Mouse (Mus musculus): ENCODE results near the gene Srcin1. TPM values are rescaled to one million over a fixed set of nuclear protein-coding genes. Genes with fewer than 3 reads are reported as not detected.

Gene Srcin1
- polyA plus RNA-seq, 1 experiment from 2014 or later: 0.80 TPM

DNA sequence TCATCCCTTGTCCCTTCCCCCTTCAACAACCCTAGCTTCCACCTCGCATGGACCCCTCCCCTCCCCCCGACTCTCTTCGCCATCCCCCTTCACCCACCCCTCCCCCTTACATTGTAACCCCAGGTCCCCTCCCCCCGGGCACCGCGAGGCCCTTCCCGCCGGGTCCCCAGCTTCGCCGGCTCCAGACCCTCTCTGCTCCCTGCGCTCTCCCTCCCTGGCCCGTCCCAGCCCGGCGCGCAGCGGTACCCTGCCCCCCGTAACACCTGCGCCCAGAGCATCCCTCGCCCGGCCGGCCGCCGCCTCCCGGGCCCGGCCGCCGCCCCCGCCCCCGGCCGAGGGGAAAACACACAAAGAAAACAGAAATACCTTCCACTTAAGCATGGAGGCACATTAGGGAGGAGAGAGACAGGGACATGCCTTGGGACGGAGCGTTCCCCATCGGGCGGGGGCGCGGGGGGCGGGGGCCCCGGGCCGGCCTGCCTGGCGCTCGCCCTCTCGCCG lies 1.4 kb downstream of the Srcin1 start:
- Histone ChIP-seq H3K27ac (replicated peaks) (peak overlapping the region; percentile 87), H3K27me3 (replicated peaks; ENCODE audit: low read depth, poor library complexity, severe bottlenecking) (peaks cover 100% of the 10 kb centered on the region), H3K9me3 (no peaks in the 10 kb centered on the region), H3K4me1 (peaks cover 85% of the 10 kb centered on the region), H3K36me3 (replicated peaks) (no peaks in the 10 kb centered on the region), H3K4me3 (peak overlapping the region; percentile 76)
- WGBS: 1% methylated on average over 40 of the region's 43 CpGs
- no peak for DNase-seq (ENCODE audit: low spot score)

DNA sequence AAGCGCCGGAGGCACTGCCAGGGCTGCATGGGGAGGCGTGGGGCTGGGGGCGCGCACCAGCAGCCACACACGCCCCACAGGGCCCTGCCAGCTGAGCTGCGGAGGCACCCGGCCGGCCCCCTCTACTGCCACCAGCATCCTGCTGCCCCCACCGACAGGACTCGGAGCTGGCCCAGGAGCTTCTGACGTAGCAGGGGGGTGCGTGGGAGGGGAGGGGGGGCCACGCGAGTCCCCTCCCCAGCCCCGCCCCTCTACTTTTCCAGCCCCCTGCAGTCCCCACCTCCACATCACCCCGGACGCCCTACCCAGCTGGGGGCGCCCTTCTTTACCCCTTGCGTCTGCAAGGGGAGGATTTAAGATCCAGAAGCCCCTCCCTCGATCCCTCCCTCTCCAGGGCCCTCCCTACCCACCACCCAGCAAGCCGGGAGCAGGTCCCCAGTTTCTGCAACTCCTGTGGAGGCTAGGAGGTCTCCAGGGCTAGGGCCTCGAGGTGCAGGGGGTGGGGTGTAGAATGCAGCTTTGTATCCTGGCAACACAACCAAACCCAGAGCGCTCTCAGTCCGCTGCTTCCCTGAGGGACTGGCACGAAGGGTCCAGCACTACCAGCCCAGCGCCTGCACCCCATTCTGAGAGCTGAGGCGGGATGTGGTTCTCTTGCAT lies 2.0 kb downstream of the Srcin1 start:
- peaks cover 100% of the 10 kb centered on the region for H3K27me3 ChIP-seq (replicated peaks; ENCODE audit: low read depth, poor library complexity, severe bottlenecking)
- H3K36me3 ChIP-seq (replicated peaks): no peaks in the 10 kb centered on the region
- H3K27ac ChIP-seq (replicated peaks): peak overlapping the region; percentile 87
- H3K4me3 ChIP-seq: peak overlapping the region; percentile 76
- under 1% methylated on average over 28 of the region's 28 CpGs for WGBS
- H3K9me3 ChIP-seq: no peaks in the 10 kb centered on the region
- peaks cover 85% of the 10 kb centered on the region for H3K4me1 ChIP-seq
- DNase-seq (ENCODE audit: low spot score): peak; percentile 54

DNA sequence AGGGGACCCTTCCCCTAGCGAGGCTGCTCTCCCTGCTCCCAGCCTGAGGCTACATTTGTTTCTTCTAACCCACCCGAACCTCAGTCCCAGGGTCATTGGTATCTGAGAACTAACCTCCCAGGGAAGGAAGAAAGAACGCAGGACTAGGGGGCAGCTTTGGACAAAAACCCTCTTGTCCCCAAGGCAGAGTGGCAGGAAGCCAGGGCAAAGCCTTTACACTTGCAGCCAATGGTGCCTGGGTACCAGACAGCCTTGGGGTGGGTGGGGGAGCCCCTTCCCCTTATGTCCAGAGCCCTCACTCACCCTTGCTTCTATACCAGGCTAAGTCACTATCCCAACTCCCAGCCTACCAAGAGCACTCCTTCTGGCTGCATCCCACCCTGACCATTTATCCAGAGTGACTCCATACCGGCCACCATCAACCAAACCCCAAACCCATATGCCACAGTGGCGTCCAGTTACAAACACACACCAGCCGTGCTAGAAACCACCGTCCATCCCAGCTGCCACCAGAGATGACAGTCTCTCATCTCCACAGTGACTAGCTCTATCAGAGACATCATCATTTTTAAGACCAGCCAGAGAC lies 3.0 kb downstream of the Srcin1 start:
- peaks cover 100% of the 10 kb centered on the region for H3K27me3 ChIP-seq (replicated peaks; ENCODE audit: low read depth, poor library complexity, severe bottlenecking)
- 24% methylated on average over 7 of the region's 7 CpGs for WGBS
- H3K27ac ChIP-seq (replicated peaks): no peak overlapping the region
- no peaks in the 10 kb centered on the region for H3K36me3 ChIP-seq (replicated peaks)
- H3K9me3 ChIP-seq: no peaks in the 10 kb centered on the region
- no peak for DNase-seq (ENCODE audit: low spot score)
- peak overlapping the region; percentile 76 for H3K4me3 ChIP-seq
- H3K4me1 ChIP-seq: peaks cover 85% of the 10 kb centered on the region

DNA sequence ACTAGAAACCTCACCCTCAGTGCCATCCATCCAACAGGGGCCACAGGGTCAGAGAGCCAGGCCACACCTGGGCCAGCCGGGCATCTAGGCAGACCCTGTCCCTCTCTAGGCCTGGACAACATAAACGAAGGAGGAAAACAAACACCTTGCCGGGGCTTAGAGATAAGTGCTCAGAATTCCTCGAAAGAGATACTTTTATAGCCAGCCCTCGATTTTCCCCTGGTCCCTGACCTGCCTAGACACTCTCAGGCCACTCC lies 4.0 kb downstream of the Srcin1 start:
- H3K27ac ChIP-seq (replicated peaks): no peak overlapping the region
- WGBS: 39% methylated on average over 5 of the region's 5 CpGs
- peaks cover 100% of the 10 kb centered on the region for H3K27me3 ChIP-seq (replicated peaks; ENCODE audit: low read depth, poor library complexity, severe bottlenecking)
- H3K4me1 ChIP-seq: peaks cover 95% of the 10 kb centered on the region
- no peak for DNase-seq (ENCODE audit: low spot score)
- H3K9me3 ChIP-seq: no peaks in the 10 kb centered on the region
- no peak overlapping the region; the same call in 1 of the 2 replicates for H3K4me3 ChIP-seq
- H3K36me3 ChIP-seq (replicated peaks): no peaks in the 10 kb centered on the region

DNA sequence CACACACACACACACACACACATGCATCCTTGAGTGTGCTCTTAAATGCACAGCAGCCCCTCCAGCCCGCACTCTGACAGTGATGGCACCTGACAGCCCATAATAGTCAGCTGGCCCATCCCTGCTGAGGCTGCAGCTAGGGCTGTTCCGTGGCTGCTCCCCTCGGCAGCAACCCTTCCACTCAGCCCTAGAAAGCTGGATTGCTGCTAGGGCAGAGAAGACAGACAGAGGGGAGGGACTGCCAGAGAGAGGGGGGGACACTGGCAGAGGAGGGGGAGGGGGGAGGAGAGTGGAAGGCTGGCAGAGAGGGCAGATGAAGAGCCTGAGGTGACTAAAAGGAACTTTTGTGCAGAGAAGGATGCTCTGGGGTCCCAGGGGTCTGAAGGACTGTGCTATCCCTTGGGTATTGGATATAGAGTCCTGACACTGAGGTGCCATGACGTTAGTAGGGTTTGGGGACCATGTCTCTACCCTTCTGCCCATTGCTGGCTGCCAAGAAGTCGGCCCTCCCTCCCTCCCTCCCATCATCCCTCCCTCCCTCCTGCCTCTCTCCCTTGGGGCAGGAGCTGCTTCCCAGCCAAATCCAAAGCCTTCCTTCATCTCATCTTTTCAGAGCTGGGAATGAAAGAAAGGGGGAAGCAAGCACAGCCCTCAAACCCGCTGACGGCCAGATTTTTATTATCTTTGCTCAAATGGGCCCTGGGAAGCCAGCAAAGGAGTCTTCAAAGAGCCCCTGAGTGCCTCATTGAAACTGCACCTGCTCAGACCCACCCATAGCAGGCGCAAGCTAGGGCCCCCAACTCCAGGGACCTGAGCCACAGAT lies 4.5 kb downstream of the Srcin1 start:
- Histone ChIP-seq H3K27me3 (replicated peaks; ENCODE audit: low read depth, poor library complexity, severe bottlenecking) (peaks cover 100% of the 10 kb centered on the region), H3K36me3 (replicated peaks) (no peaks in the 10 kb centered on the region), H3K4me1 (peaks cover 99% of the 10 kb centered on the region), H3K27ac (replicated peaks) (no peak overlapping the region), H3K9me3 (no peaks in the 10 kb centered on the region), H3K4me3 (no peak overlapping the region; the same call in 1 of the 2 replicates)
- 17% methylated on average over 8 of the region's 8 CpGs for WGBS
- no peak for DNase-seq (ENCODE audit: low spot score)

DNA sequence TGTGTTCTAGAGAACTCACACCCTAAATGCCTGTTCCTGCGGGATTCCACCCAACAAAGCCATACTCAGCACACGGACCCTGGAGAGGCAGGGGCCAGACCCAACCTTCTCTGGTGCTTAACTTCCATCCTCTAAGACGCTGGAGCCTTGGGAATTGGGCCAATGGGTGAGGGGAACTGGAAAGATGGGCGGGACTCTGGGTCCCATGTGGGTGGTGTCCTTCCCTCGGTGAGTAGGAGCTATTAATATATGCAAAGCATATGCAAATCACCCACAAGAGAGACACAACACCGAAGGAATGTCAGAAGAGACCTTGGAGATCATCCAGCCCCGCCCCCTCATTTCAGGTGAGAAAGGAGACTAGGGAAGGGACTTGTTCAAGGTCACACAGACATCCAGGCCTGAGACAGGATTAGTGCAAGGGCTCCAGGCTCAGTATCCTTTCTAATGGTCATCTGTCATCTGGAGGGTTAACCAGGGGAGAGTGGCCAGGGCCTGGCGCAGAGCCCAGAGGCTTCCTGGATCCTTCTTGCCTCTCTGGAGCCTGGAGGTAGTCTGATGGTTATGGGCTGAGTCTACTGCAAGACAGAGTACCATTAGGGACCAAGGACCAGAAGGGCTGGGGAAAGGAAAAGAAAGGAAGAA lies 5.4 kb downstream of the Srcin1 start:
- WGBS: 20% methylated on average over 8 of the region's 8 CpGs
- H3K27ac ChIP-seq (replicated peaks): no peak overlapping the region
- no peak for DNase-seq (ENCODE audit: low spot score)
- H3K9me3 ChIP-seq: no peaks in the 10 kb centered on the region
- peaks cover 97% of the 10 kb centered on the region for H3K4me1 ChIP-seq
- no peak overlapping the region for H3K4me3 ChIP-seq
- H3K27me3 ChIP-seq (replicated peaks; ENCODE audit: low read depth, poor library complexity, severe bottlenecking): peaks cover 100% of the 10 kb centered on the region
- no peaks in the 10 kb centered on the region for H3K36me3 ChIP-seq (replicated peaks)

DNA sequence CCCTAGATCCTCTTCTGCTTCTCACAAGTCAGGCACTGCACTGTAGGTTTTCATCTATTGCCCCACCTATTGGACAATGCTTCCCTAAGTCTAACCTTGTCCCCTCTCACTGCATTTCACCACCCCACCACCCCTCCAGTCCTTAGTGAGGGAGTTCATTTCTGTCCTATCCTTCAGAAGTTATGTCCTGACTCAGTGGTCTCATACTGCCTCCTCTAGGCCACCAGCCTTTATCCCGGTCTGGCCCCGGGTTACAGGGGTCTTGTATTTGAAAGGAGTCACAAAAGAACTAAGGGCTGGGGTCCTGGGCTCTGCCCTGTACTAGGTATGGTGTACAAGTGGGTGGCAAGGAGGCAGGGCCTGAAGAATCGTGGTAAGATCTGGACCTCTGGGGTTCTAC lies 6.2 kb downstream of the Srcin1 start:
- Histone ChIP-seq H3K4me3 (no peak overlapping the region), H3K27me3 (replicated peaks; ENCODE audit: low read depth, poor library complexity, severe bottlenecking) (peaks cover 100% of the 10 kb centered on the region), H3K27ac (replicated peaks) (0 out of 2 replicates have a peak overlapping the region, but pooled peaks have one; percentile 25), H3K4me1 (peaks cover 97% of the 10 kb centered on the region), H3K9me3 (no peaks in the 10 kb centered on the region), H3K36me3 (replicated peaks) (no peaks in the 10 kb centered on the region)
- no peak for DNase-seq (ENCODE audit: low spot score)
- 52% methylated on average over 3 of the region's 3 CpGs for WGBS

DNA sequence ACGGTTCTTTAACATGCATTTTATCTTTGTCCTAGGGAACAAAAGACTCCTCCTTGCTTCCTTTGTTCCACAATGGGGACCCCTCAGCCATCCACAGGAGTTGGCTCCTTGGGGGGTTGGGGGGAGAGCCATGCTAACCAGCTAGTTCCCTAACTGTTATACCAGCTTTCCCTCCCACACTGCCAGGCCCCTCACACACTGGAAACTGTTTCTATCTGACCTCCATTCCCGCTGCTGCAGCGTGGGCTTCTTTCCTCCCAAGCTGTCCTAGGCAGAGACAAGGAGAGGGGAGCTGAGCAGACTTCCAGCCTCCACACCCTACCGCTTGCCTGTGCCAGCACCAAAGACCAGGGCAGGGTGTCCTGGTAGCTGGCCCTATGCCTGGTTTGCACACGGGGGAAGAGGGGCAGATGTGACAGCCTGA lies 6.7 kb downstream of the Srcin1 start:
- Histone ChIP-seq H3K27ac (replicated peaks) (0 out of 2 replicates have a peak overlapping the region, but pooled peaks have one; percentile 25), H3K4me1 (peaks cover 97% of the 10 kb centered on the region), H3K27me3 (replicated peaks; ENCODE audit: low read depth, poor library complexity, severe bottlenecking) (peaks cover 100% of the 10 kb centered on the region)

DNA sequence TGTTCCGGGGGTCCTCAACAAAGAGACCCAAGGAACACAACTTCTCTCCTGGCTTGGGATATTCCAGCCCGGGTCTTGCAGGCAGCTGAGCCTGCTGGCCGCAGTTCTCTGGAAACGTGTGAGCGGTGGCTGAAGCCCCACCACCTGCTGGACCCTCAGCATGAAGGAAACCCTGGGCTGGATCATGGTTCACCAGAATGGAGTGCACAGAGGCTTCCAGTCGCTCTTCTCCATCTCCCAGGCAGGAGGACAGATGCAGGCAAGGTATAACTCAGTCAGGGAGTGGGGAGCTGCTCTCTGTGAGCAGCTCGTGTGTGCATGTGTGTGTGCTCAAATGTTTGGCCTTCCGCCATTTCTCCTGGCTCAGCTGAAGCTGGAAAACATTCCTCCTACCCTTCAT lies 7.3 kb downstream of the Srcin1 start:
- WGBS: 10% methylated on average over 8 of the region's 8 CpGs

More for the DNA sequence above, 6.7 kb downstream of the Srcin1 start:
- Histone ChIP-seq H3K36me3 (replicated peaks) (no peaks in the 10 kb centered on the region), H3K4me3 (no peak overlapping the region), H3K9me3 (no peaks in the 10 kb centered on the region)
- no peak for DNase-seq (ENCODE audit: low spot score)
- 35% methylated on average over 5 of the region's 5 CpGs for WGBS

DNA sequence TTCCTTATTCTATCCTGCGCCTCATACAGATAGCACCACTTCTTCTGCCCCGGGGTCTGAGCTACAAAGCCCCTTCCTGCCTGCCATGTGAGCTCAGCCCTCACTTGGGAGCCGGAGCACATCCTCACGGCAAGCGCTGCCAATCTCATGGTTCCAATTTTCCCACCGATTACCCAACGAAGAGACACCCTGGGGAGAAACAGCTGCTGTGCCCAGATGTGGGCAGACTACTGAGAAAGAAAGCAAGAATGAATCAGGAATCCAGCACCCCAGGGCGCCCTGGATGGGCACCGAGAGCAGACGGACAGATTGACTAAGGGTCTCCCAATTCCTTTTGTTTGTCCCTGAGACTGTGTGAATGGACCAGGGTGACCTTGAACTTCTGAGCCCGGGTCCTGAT lies 8.5 kb downstream of the Srcin1 start:
- WGBS: 8% methylated on average over 11 of the region's 11 CpGs
- Histone ChIP-seq H3K4me1 (peaks cover 97% of the 10 kb centered on the region), H3K27me3 (replicated peaks; ENCODE audit: low read depth, poor library complexity, severe bottlenecking) (peaks cover 100% of the 10 kb centered on the region), H3K27ac (replicated peaks) (no peak overlapping the region), H3K36me3 (replicated peaks) (no peaks in the 10 kb centered on the region), H3K4me3 (no peak overlapping the region; the same call in 1 of the 2 replicates), H3K9me3 (no peaks in the 10 kb centered on the region)
- no peak for DNase-seq (ENCODE audit: low spot score)

More for the DNA sequence above, 7.3 kb downstream of the Srcin1 start:
- peak; percentile 92 for DNase-seq (ENCODE audit: low spot score)
- H3K4me3 ChIP-seq: peak overlapping the region; percentile 21; the same call in 1 of the 2 replicates
- no peaks in the 10 kb centered on the region for H3K9me3 ChIP-seq
- peak overlapping the region; percentile 25; the same call in 1 of the 2 replicates for H3K27ac ChIP-seq (replicated peaks)
- no peaks in the 10 kb centered on the region for H3K36me3 ChIP-seq (replicated peaks)
- H3K27me3 ChIP-seq (replicated peaks; ENCODE audit: low read depth, poor library complexity, severe bottlenecking): peaks cover 100% of the 10 kb centered on the region
- H3K4me1 ChIP-seq: peaks cover 97% of the 10 kb centered on the region

DNA sequence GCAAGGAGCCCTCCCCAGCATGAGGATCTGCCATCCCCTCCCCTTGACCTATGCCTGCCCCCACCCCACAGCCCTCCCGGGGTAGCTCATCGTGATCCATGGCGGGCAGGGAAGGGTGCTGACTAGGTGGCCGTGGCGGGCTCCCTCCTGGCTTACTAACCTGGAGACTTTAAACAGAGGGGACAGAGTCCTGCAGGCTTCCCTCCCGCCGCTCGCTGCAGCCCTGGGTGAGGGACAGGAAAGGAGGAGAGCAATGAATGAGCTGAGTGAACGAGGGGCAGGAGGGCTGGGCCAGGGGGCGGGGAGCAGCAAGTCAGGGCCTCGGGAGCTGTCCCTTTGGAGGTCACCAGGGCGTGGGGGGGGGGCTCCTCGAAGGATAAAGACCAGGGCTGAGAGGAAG lies 9.4 kb downstream of the Srcin1 start:
- Histone ChIP-seq H3K27me3 (replicated peaks; ENCODE audit: low read depth, poor library complexity, severe bottlenecking) (peaks cover 100% of the 10 kb centered on the region), H3K27ac (replicated peaks) (peak overlapping the region; percentile 16; the same call in 1 of the 2 replicates)

DNA sequence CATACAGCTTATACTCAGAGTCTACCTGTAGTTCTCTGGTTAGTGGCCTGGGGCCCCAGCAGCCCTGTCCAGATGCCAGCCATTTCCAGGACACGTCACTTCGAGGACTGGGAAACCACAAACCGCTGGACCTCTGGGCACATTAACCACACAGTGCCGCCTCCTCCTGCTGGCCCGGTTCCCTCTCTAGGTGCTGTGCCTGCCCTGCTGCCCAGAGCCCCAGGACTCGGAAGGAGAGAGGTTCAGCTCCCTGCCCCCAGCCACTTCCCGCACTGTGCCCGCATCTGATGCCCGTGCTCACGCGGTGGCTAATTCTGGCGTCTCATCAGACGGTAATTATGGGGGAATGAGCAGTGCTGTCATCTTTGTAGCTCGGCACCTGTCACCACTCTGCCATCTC lies 12.3 kb downstream of the Srcin1 start:
- Histone ChIP-seq H3K4me1 (peaks cover 93% of the 10 kb centered on the region), H3K9me3 (no peaks in the 10 kb centered on the region), H3K27ac (replicated peaks) (no peak overlapping the region), H3K4me3 (no peak overlapping the region), H3K36me3 (replicated peaks) (no peaks in the 10 kb centered on the region), H3K27me3 (replicated peaks; ENCODE audit: low read depth, poor library complexity, severe bottlenecking) (peaks cover 100% of the 10 kb centered on the region)
- 48% methylated on average over 14 of the region's 14 CpGs for WGBS
- DNase-seq (ENCODE audit: low spot score): no peak

More for the DNA sequence above, 9.4 kb downstream of the Srcin1 start:
- H3K9me3 ChIP-seq: no peaks in the 10 kb centered on the region
- 1% methylated on average over 13 of the region's 13 CpGs for WGBS
- H3K4me1 ChIP-seq: peaks cover 93% of the 10 kb centered on the region
- no peak for DNase-seq (ENCODE audit: low spot score)
- H3K4me3 ChIP-seq: peak overlapping the region; percentile 32
- no peaks in the 10 kb centered on the region for H3K36me3 ChIP-seq (replicated peaks)
